Mouse (Mus musculus) G1E (cell line): ENCODE measurements around the gene Dedd. TPM values are rescaled to one million over a fixed set of nuclear protein-coding genes. Genes with fewer than 3 reads are reported as not detected.
A peak's percentile ranks its signal among the peaks of the same experiment; 100 is the strongest.

Experiments used
- ATAC-seq: 2 replicates; pipeline ENCODE4 v1.8.0; 2016; ENCODE audit warnings: mild to moderate bottlenecking; ENCODE audit not compliant: insufficient number of reproducible peaks, poor library complexity, low FRiP score, severe bottlenecking; ENCODE audit errors: extremely low read depth
- DNase-seq: peaks from one replicate; pipeline ENCODE4 v3.0.0; 2012; ENCODE audit warnings: low spot score
- H3K27me3 ChIP-seq: 2 replicates; pipeline ENCODE4 v1.6.1; 2012; ENCODE audit warnings: mild to moderate bottlenecking, low read length, inconsistent platforms; ENCODE audit not compliant: insufficient read depth
- H3K36me3 ChIP-seq: replicated peaks from 2 replicates; pipeline ENCODE3; 2012; ENCODE audit warnings: mild to moderate bottlenecking, inconsistent platforms
- H3K4me1 ChIP-seq: 2 replicates; pipeline ENCODE4 v1.6.1; 2012; ENCODE audit warnings: low read depth, low read length, inconsistent platforms, mixed read lengths; ENCODE audit not compliant: insufficient read depth
- H3K4me3 ChIP-seq: 2 replicates; pipeline ENCODE4 v1.5.1; 2012; ENCODE audit warnings: low read depth, mild to moderate bottlenecking, inconsistent platforms, low read length, moderate library complexity, mixed read lengths
- H3K9me3 ChIP-seq: replicated peaks from 2 replicates; pipeline ENCODE4 v1.6.1; 2012; ENCODE audit warnings: inconsistent platforms
- CTCF ChIP-seq: IDR thresholded peaks from 2 replicates; pipeline ENCODE4 v1.5.1; 2012; ENCODE audit warnings: low read depth, low read length, inconsistent platforms, mixed read lengths
- GATA1 ChIP-seq: IDR thresholded peaks from 2 replicates; pipeline ENCODE4 v1.6.1; 2012; ENCODE audit warnings: borderline replicate concordance, low read length, inconsistent platforms, mixed read lengths
- GATA2 ChIP-seq: IDR thresholded peaks from 2 replicates; pipeline ENCODE4 v1.6.1; 2012; ENCODE audit warnings: low read depth, low read length, inconsistent platforms, borderline replicate concordance
- POLR2AphosphoS5 ChIP-seq: IDR thresholded peaks from 2 replicates; pipeline ENCODE4 v1.6.1; 2012; ENCODE audit warnings: low read depth, low read length, inconsistent platforms; ENCODE audit not compliant: insufficient replicate concordance
- TAL1 ChIP-seq: conservative IDR thresholded peaks from 2 replicates; pipeline ENCODE4 v1.6.1; 2012; ENCODE audit warnings: low read depth, low read length, inconsistent platforms, mixed read lengths
- polyA plus RNA-seq: library from polyadenylated mRNA; stranded (reverse); fragments of >175 nt; gene quantifications from 2 replicates; pipeline ENCODE4 v1.2.3, GENCODE M21; 2012
- total RNA-seq, 2 experiments: library from RNA; stranded (forward) in 1 of 2; stranded (reverse) in 1 of 2; fragments of 200-1000 nt in 1 of 2; fragments of >200 nt in 1 of 2; fragmentation: Nextera tagmentation in 1 of 2; gene quantifications; 2 replicates each; pipeline ENCODE4 v1.2.3; 2014 to 2017

Dedd gene
- total and polyA plus RNA-seq, 3 experiments: 17.0 to 53.6 (median 29.9) TPM

DNA sequence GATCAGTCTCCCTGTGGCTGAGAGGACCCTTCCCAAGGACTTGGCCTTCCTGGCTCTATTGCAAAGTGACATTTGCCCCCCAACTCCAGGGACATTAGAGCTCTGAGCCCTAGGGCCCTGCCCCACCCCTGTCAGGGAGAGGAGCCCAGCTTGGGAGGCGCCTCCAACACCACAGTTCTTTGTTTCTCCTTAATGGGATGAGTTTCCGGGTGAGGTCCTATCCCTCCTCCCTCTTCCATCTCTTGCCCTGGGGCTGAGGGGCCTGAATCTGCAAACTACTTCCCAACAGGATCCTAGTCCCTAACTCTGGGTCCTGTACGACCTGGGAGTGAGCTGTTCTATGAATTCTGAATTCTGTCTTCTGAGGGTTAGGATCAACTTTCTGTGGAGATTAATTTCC is 43.9 kb downstream of the Dedd start:
- peaks cover 5% of the 10 kb centered on the region for H3K4me1 ChIP-seq
- DNase-seq (no peak), ATAC-seq (no peak)
- TF ChIP-seq POLR2AphosphoS5 (no peak), GATA2 (no peak)
- H3K36me3 ChIP-seq: no peaks in the 10 kb centered on the region
- peaks cover 56% of the 10 kb centered on the region for H3K27me3 ChIP-seq
- no peak overlapping the region for H3K4me3 ChIP-seq
- H3K9me3 ChIP-seq: no peaks in the 10 kb centered on the region

DNA sequence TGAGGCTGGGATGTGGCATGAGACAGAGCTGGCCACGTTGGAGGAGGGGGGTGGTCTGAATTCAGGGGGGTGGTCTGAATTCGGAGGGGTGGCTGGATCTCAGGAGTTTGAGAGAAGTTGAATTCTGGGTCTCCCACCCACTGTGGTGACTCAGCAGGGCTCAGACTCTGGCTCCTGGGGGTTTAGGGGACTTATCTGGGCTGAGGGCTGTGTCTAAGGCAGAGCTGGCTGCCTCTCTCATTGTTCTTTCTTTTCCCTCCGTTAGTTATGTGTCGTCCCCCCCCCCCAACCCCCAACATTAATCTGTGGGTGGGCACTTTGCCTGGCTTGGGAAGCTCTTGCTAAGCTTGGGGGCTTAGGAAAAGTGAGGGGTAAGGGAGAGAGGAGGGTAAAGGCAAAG is 45.0 kb downstream of the Dedd start:
- no peak for TF ChIP-seq CTCF
- no peak for TF ChIP-seq POLR2AphosphoS5
- Histone ChIP-seq H3K4me3 (no peak overlapping the region), H3K27me3 (peaks cover 55% of the 10 kb centered on the region), H3K4me1 (peaks cover 5% of the 10 kb centered on the region), H3K36me3 (no peaks in the 10 kb centered on the region), H3K9me3 (no peaks in the 10 kb centered on the region)
- DNase-seq: no peak
- ATAC-seq: no peak

DNA sequence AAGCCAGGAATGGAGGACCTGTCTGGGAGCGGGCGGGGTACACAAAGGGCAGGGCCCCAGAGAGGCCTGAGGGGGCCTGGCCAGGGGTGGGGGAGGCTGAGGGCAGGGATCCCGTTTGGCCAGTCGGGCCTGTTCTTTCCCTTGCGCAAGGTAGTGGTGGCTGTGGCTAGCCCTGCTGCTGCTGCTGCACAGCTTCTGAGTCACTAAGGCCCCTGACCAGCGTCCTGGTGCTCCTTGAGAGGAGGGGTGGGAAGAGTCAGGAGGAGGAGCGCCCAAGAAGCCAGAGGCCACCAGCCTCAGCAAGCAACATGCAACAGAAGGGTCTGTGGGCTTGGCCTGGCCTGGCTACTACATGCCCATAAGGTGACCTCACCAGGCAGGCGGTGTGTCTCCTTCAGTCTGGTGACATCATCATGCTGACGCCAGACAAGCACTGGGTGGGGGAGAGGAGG is 46.7 kb downstream of the Dedd start:
- peaks cover 55% of the 10 kb centered on the region for H3K27me3 ChIP-seq
- H3K9me3 ChIP-seq: no peaks in the 10 kb centered on the region
- DNase-seq (no peak), ATAC-seq (no peak)
- TF ChIP-seq TAL1 (no peak), POLR2AphosphoS5 (no peak), CTCF (no peak), GATA1 (no peak), GATA2 (no peak)
- H3K36me3 ChIP-seq: no peaks in the 10 kb centered on the region
- peaks cover 12% of the 10 kb centered on the region for H3K4me1 ChIP-seq
- H3K4me3 ChIP-seq: no peak overlapping the region

DNA sequence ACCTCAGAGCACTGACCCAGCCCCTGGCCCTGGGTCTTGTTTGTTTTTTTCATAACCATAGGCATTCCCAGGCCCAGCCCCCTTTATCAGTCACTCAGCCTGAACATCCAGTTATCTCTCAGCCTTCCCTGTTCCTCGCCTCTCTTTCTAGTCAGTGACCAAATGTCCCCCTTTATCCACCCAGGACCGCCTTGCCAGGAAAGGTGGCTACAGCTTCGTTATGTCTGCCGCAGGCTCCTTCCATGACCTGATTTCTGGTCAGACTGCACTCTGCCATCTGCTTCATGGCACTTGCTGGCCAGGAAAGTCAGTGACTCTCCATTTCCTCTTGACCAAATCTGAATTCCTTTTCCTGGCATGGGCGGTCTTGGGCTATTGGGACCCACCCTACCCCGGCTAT is 49.4 kb downstream of the Dedd start:
- TF ChIP-seq TAL1 (no peak), GATA2 (no peak), POLR2AphosphoS5 (no peak)
- ATAC-seq: no peak
- no peak for DNase-seq
- H3K27me3 ChIP-seq: peaks cover 41% of the 10 kb centered on the region
- H3K4me3 ChIP-seq: no peak overlapping the region
- H3K36me3 ChIP-seq: no peaks in the 10 kb centered on the region
- peaks cover 17% of the 10 kb centered on the region for H3K4me1 ChIP-seq
- H3K9me3 ChIP-seq: no peaks in the 10 kb centered on the region

DNA sequence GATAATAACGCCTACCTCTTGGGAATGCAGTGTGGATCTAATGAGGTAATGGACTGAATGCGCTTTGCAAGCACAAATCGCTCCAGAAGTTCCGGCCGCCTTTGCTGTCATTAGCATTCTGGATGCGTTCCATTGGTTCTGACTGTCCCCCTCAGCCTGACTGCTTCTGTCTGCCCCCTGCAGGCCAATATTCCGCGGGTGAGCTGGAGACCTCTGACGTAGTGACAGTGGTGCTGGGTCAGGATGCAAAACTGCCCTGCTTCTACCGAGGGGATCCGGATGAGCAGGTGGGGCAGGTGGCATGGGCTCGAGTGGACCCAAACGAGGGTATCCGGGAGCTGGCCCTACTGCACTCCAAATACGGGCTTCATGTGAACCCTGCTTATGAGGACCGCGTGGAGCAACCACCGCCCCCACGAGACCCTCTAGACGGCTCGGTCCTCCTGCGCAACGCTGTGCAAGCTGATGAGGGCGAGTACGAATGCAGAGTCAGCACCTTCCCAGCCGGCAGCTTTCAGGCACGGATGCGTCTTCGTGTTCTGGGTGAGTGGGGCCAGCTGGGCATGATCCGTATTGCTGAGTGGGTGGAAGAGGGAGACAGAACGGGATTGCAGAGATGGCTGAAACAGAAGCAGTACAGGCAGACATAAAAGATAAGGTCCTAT is 51.1 kb downstream of the Dedd start:
- Histone ChIP-seq H3K36me3 (no peaks in the 10 kb centered on the region), H3K9me3 (no peaks in the 10 kb centered on the region), H3K4me3 (no peak overlapping the region; the same call in 1 of the 2 replicates), H3K4me1 (peaks cover 19% of the 10 kb centered on the region), H3K27me3 (peaks cover 42% of the 10 kb centered on the region)
- ATAC-seq (peak; percentile 63), DNase-seq (no peak)
- TF ChIP-seq GATA1 (no peak), TAL1 (no peak), POLR2AphosphoS5 (no peak)

DNA sequence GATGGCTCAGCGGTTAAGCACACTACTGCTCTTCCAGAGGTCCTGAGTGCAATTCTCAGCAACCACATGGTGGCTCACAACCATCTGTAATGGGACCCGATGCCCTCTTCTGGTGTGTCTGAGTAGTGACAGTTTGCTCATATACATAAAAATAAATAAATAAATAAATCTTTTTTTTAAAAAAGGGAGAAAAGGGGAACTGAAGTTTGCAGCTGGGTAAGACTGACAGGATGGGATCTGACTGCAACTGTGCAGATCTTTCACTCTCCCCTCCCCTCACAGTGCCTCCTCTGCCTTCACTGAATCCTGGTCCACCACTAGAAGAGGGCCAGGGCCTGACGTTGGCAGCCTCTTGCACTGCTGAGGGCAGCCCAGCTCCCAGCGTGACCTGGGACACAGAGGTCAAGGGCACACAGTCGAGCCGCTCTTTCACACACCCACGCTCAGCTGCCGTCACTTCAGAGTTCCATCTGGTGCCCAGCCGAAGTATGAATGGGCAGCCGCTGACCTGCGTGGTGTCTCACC is 53.2 kb downstream of the Dedd start:
- peaks cover 19% of the 10 kb centered on the region for H3K4me1 ChIP-seq
- ATAC-seq: no peak
- TF ChIP-seq GATA2 (no peak), GATA1 (no peak), POLR2AphosphoS5 (no peak), CTCF (no peak), TAL1 (no peak)
- no peak for DNase-seq
- H3K4me3 ChIP-seq: no peak overlapping the region
- H3K36me3 ChIP-seq: no peaks in the 10 kb centered on the region
- no peaks in the 10 kb centered on the region for H3K9me3 ChIP-seq
- H3K27me3 ChIP-seq: peaks cover 41% of the 10 kb centered on the region

DNA sequence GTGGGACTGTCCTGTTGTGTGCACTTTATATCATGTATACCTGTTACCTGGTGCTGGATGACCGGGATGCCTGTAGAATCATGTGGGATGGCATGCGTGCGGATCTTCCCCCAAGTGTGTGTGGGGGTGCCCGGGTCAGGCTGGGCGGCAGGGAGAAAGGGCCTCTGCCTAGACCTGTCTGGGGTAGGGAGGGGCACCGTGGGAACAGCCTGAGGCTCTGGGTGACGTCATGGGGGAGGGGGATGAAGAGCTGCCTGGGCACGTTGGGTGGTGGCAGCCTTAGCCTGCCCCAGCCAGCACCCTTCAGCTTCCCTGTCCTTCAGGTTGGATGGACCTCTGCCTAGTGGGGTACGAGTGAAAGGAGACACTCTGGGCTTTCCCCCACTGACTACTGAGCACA is 55.4 kb downstream of the Dedd start:
- Histone ChIP-seq H3K9me3 (no peaks in the 10 kb centered on the region), H3K36me3 (no peaks in the 10 kb centered on the region), H3K4me3 (peak overlapping the region; percentile 17; the same call in 1 of the 2 replicates), H3K4me1 (peaks cover 30% of the 10 kb centered on the region), H3K27me3 (peaks cover 35% of the 10 kb centered on the region)
- TF ChIP-seq TAL1 (no peak), CTCF (no peak), GATA1 (no peak), GATA2 (no peak), POLR2AphosphoS5 (no peak)
- DNase-seq (no peak), ATAC-seq (no peak)
